Mouse (Mus musculus) left cerebral cortex, adult 8-10 months (tissue): ENCODE measurements around the gene Gnb4. TPM values are rescaled to one million over a fixed set of nuclear protein-coding genes. Genes with fewer than 3 reads are reported as not detected.

Source experiments
- DNase-seq, 2 experiments: peaks; one replicate each; pipeline ENCODE4 v3.0.0; 2022; ENCODE audit warnings: low spot score in 2 of 2
- total RNA-seq, 4 experiments: library from RNA; stranded (reverse); gene quantifications; 2 replicates each; pipeline ENCODE4 v1.2.4; 2022

The Gnb4 gene
- total RNA-seq, 4 experiments from 2014 or later = 25.6 to 41.5 (median 36.0) TPM

- no peak for DNase-seq
These were observed 1.6 kb downstream of the Gnb4 start for GRCm38 (mm10) chr3:32614786-32615185.

GRCm38 (mm10) chr3:32611606-32612170, 4.7 kb downstream of the Gnb4 start:
- no peak for DNase-seq

- peak; percentile 30 to 39 for DNase-seq
These were observed 5.8 kb downstream of the Gnb4 start for GRCm38 (mm10) chr3:32610560-32610959.

- DNase-seq = no peak
These were observed 7.2 kb downstream of the Gnb4 start for GRCm38 (mm10) chr3:32609233-32609632.

GRCm38 (mm10) chr3:32601055-32601454, 15.3 kb downstream of the Gnb4 start:
- DNase-seq = peak in 1 of 2 experiments; percentile 12

- DNase-seq = no peak
These were observed 17.1 kb downstream of the Gnb4 start for GRCm38 (mm10) chr3:32599328-32599727.

- DNase-seq = no peak
These were observed 21.3 kb downstream of the Gnb4 start for GRCm38 (mm10) chr3:32595080-32595479.

- no peak for DNase-seq
These were observed 30.1 kb downstream of the Gnb4 start for GRCm38 (mm10) chr3:32586274-32586673.

- no peak for DNase-seq
These were observed 32.9 kb downstream of the Gnb4 start for GRCm38 (mm10) chr3:32583489-32583888.

- no peak for DNase-seq
These were observed 34.5 kb downstream of the Gnb4 start for GRCm38 (mm10) chr3:32581911-32582310.

- DNase-seq = no peak
These were observed 35.6 kb downstream of the Gnb4 start for GRCm38 (mm10) chr3:32580738-32581137.

GRCm38 (mm10) chr3:32578772-32579171, 37.6 kb downstream of the Gnb4 start:
- no peak for DNase-seq

- DNase-seq = no peak
These were observed 41.2 kb downstream of the Gnb4 start for GRCm38 (mm10) chr3:32575151-32575550.

GRCm38 (mm10) chr3:32573881-32574280, 42.5 kb downstream of the Gnb4 start:
- DNase-seq = no peak

GRCm38 (mm10) chr3:32573086-32573485, 43.3 kb downstream of the Gnb4 start:
- no peak for DNase-seq

GRCm38 (mm10) chr3:32563401-32563800, 53.0 kb downstream of the Gnb4 start:
- DNase-seq = no peak

GRCm38 (mm10) chr3:32553061-32553460, 63.3 kb downstream of the Gnb4 start:
- no peak for DNase-seq

- DNase-seq = no peak
These were observed 78.3 kb downstream of the Gnb4 start for GRCm38 (mm10) chr3:32538091-32538490.

- peak; percentile 9 to 45 for DNase-seq
These were observed 78.8 kb downstream of the Gnb4 start for GRCm38 (mm10) chr3:32537556-32537955.

- no peak for DNase-seq
These were observed 80.7 kb downstream of the Gnb4 start for GRCm38 (mm10) chr3:32535692-32536091.
